Mouse (Mus musculus) cerebellum, adult 9-11 months (tissue): Measurements from ENCODE around the gene Gtf2f1.

ENCODE experiments used
- DNase-seq: peaks from one replicate; pipeline ENCODE4 v3.0.0; 2022

Gtf2f1 gene

DNA sequence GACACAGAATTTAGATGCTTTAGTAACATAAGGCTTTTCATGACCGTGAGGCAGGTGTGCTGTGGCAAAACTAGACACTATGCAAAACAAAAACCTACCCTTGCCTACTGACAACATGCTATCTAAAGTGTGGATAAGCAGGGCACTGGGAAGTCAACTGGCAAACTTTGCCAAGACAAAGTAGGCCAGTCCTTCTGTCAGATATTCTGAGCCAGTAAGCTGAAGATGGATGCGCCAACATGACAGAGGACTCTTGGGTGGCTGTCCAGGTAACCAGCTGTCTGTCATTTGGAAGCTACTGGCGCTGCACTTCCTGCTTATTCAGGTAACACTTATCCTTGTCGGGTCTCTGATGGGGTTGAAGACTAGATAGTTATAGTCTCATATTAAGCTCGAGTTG lies 41.0 kb downstream of the Gtf2f1 start:
- DNase-seq, result no peak

DNA sequence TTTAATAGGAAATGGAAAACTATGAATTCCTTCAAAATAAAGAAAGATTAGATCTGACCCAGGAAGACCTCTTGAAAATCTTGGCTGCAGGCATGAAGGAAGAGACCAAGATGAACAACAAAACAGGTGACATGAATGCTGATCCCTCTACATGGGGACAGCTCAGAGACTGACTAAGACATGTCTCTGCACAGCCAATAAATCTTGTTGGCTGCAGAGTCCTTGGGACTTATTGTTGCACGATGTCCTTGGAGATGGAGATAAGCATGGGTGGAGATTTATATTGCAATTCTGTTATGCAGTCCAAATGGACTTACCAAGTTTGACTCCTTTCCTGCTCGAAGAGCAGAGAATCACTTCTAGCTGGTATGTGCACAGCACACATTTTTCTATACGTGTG lies 41.8 kb downstream of the Gtf2f1 start:
- DNase-seq, result no peak

DNA sequence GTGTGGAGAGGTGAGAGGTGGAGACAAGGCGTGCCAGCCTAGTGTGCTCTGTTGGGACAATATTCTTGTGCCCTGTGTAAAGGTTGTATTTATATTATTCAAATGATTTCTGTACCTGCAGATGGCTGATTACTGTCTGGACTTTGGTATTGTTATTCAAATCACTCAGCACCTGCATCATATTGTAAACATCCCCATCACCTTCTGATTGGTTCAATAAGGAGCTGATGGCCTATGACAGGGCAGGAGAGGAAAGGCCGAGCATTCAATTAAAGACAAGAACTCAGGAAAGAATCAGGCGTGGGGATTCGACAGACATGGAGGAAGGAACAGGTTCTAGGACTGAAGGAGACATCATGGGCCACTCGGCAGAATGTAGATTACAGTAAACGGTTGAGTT lies 47.4 kb downstream of the Gtf2f1 start:
- no peak for DNase-seq

DNA sequence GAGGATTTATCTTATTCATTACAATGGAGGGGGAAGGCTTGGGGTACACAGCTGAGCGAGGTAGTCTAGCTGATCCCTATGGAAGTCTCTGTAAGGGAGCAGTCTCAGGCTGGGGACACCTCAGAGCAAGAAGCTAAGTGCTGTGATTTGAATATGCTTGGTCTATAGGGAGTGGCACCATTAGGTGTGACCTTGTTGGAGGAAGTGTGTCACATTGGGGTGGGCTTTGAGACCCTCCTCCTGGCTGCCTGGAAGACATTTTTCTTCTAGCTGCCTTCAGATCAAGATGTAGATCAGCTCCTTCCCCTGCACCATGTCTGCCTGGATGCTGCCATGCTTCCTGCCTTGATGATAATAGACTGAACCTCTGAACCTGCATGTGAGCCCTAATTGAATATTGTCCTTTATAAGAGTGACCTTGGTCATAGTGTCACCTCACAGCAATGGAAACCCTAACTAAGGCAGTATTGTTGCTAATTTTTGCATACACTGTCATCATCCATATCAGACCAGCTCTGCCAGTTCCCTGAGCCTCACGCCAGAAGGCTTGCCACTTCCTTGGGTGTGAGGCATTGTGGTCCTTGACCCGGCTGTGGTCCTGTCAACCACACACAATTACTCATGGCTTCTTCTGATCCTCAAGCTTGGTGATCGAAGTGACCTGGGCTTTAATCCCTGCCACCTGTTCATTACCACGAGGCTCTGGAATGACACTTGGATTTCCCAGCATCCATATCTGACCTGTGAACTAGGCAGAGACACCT lies 48.3 kb downstream of the Gtf2f1 start:
- no peak for DNase-seq

DNA sequence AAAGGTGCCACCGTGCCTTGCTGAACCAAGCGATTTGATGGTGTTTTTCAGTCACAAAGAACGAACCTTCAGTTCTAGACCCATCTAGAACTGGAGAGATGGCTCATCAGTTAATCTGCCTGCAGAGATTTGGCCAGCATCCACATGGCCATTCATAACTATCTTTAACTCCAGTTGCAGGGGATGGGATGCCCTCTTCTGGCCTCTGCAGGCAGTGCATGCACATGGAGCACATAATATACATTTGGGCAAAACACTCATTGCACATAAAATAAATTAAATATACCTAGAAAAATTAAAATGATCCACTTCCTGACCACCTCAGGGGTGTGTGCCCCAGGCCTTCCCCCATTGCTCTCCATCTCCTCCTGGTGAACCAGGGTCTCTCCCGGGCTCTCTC lies 49.2 kb downstream of the Gtf2f1 start:
- no peak for DNase-seq

DNA sequence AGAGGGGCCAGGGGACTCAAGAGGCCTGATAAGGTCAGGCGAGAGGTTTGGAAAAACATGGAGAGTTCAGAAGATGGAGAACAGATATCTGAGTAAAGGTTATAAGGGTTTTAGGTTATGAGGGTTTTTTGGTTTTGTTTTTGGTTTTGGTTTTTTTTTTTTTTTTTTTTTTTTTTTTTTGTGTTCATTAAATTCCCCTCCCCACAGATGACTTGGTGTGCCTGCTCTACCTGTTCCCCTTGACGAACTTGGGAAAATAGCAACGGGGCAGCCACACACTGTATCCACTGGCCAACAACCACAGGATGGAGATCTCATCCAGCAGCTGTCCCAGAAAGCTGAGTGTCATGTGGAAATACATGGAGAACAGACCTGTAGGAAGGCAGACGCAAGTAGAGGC lies 52.4 kb downstream of the Gtf2f1 start:
- DNase-seq, result no peak

DNA sequence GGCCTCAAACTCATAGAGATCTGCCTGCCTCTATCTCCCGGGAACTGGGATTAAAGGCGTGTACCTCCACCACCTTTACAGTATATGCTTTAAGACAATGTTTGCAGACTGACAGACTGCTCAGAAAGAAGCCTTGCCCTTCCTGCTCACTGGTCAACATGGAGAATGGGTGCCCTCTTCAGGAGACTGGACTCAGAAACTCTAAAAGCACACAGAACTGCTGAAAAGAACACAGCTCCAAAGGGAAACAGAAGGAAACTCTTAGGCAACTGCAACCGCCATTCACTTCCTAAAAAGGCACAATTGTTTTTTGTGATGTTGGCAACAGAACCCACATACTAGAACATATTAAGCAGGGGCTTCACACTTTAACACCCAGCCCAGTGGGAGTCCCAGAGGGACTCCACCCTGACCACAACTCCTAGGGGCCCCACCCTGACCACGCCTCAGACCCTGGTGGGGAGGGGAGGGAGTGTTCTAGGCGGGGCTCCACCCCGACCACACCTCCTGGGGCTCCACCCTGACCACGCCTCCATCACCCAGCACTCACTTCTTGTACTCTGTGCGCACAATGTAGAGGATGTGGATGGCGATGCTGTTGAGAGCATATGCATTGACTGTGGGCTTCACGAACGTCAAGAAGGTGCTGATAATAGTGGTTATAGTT lies 53.2 kb downstream of the Gtf2f1 start:
- no peak for DNase-seq

DNA sequence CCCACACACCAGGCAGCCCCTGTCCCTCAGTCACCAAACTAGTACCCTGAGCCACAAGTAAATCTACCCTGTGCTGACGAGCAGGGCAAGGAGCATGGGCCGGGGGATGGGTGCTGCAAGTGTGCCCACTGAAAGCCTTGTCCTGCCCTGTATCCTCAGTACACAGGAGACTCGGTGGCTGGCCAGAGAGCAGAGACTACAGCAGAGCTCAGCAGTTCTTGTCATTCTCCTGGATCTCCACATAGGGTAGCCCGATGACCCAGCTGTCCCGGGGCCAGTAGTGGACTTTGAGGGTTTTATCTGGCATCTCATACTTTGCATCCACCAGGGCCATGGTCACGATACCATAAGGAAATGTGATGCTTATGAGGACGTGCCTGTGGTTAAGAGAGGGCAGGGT lies 56.2 kb downstream of the Gtf2f1 start:
- no peak for DNase-seq
